Mouse (Mus musculus): ENCODE data around the gene Olfr1441. TPM values are rescaled to one million over a fixed set of nuclear protein-coding genes. Genes with fewer than 3 reads are reported as not detected.

Olfr1441 gene
- total RNA-seq, 2 experiments from 2014 or later, result not detected

- ATAC-seq (ENCODE audit: poor library complexity, severe bottlenecking), result no peak
Measured at GRCm38 (mm10) chr19:12462851-12463721, 45.9 kb downstream of the Olfr1441 start.

GRCm38 (mm10) chr19:12463722-12464035, 46.4 kb downstream of the Olfr1441 start:
- ATAC-seq (ENCODE audit: poor library complexity, severe bottlenecking), result peak; percentile 54

GRCm38 (mm10) chr19:12464127-12464526, 46.9 kb downstream of the Olfr1441 start:
- peak; percentile 62 for ATAC-seq (ENCODE audit: poor library complexity, severe bottlenecking)

- no peak for ATAC-seq (ENCODE audit: poor library complexity, severe bottlenecking)
Measured at GRCm38 (mm10) chr19:12464674-12465073, 47.4 kb downstream of the Olfr1441 start.

GRCm38 (mm10) chr19:12465530-12466144, 48.4 kb downstream of the Olfr1441 start:
- no peak for ATAC-seq (ENCODE audit: poor library complexity, severe bottlenecking)

GRCm38 (mm10) chr19:12466204-12466603, 49.0 kb downstream of the Olfr1441 start:
- peak; percentile 63 for ATAC-seq (ENCODE audit: poor library complexity, severe bottlenecking)

GRCm38 (mm10) chr19:12467436-12467835, 50.2 kb downstream of the Olfr1441 start:
- ATAC-seq (ENCODE audit: poor library complexity, severe bottlenecking), result peak; percentile 20

DNA sequence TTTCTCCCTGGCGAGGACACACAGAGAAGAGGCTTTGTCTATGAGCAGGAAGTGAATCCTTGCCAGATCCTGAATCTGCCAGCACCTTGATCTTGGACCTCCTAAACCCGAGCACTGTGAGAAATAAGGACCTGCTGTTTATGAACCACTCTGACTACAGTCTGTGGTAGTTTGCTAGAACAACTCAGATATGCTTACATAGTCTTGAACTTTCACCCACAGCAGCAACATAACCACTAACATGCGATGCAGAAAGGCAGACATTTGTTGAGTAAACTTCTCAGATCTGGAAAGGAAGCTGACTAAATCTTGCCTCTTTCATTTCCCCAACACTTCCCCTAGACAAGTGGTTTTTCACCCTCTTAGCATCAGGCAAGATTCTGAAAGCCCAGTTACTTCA, 54.6 kb downstream of the Olfr1441 start:
- ATAC-seq (ENCODE audit: poor library complexity, severe bottlenecking), result peak; percentile 27

GRCm38 (mm10) chr19:12472381-12472976, 55.2 kb downstream of the Olfr1441 start:
- ATAC-seq (ENCODE audit: poor library complexity, severe bottlenecking), result no peak

Other genes with a start within 250 kb of the Olfr1441 start
- gene Olfr1555-ps1, start 247.3 kb upstream of the Olfr1441 start, total RNA-seq (2015), result not detected in 2 replicates
- gene Olfr1555-ps1, start 247.3 kb upstream of the Olfr1441 start, total RNA-seq (2017), result not detected in 2 replicates
- gene Olfr1431, start 216.8 kb upstream of the Olfr1441 start, total RNA-seq (2015), result not detected in 2 replicates
- not detected in 2 replicates for gene Olfr1431, start 216.8 kb upstream of the Olfr1441 start, total RNA-seq (2017)
- gene Olfr1432, start 184.8 kb upstream of the Olfr1441 start, total RNA-seq (2015), result not detected in 2 replicates
- gene Olfr1432, start 184.8 kb upstream of the Olfr1441 start, total RNA-seq (2017), result not detected in 2 replicates
- not detected in 2 replicates for gene Olfr262, start 175.8 kb upstream of the Olfr1441 start, total RNA-seq (2015)
- not detected in 2 replicates for gene Olfr262, start 175.8 kb upstream of the Olfr1441 start, total RNA-seq (2017)
- gene Olfr235, start 156.4 kb upstream of the Olfr1441 start, total RNA-seq (2015), result not detected in 2 replicates
- gene Olfr235, start 156.4 kb upstream of the Olfr1441 start, total RNA-seq (2017), result not detected in 2 replicates
- gene Olfr1434, start 137.6 kb upstream of the Olfr1441 start, total RNA-seq (2015), result not detected in 2 replicates
- not detected in 2 replicates for gene Olfr1434, start 137.6 kb upstream of the Olfr1441 start, total RNA-seq (2017)
- gene Olfr1436, start 118.3 kb upstream of the Olfr1441 start, total RNA-seq (2015), result not detected in 2 replicates
- gene Olfr1436, start 118.3 kb upstream of the Olfr1441 start, total RNA-seq (2017), result not detected in 2 replicates
- not detected in 2 replicates for gene Olfr1437, start 92.3 kb upstream of the Olfr1441 start, total RNA-seq (2015)
- gene Olfr1437, start 92.3 kb upstream of the Olfr1441 start, total RNA-seq (2017), result not detected in 2 replicates
- not detected in 2 replicates for gene Olfr1438-ps1, start 81.5 kb upstream of the Olfr1441 start, total RNA-seq (2015)
- gene Olfr1438-ps1, start 81.5 kb upstream of the Olfr1441 start, total RNA-seq (2017), result not detected in 2 replicates
- gene Olfr1440, start 30.2 kb upstream of the Olfr1441 start, total RNA-seq (2015), result not detected in 2 replicates
- not detected in 2 replicates for gene Olfr1440, start 30.2 kb upstream of the Olfr1441 start, total RNA-seq (2017)
- gene Pfpl, start 10.5 kb downstream of the Olfr1441 start, total RNA-seq (2015), result not detected in 2 replicates
- gene Pfpl, start 10.5 kb downstream of the Olfr1441 start, total RNA-seq (2017), result not detected in 2 replicates
- gene Mpeg1, start 43.3 kb downstream of the Olfr1441 start, total RNA-seq (2015), result 1,084 and 1,137 TPM in 2 replicates
- 543 and 663 TPM in 2 replicates for gene Mpeg1, start 43.3 kb downstream of the Olfr1441 start, total RNA-seq (2017)
- 7.3 and 9.9 TPM in 2 replicates for gene Dtx4, start 84.0 kb downstream of the Olfr1441 start, total RNA-seq (2015)
- 8.3 and 9.0 TPM in 2 replicates for gene Dtx4, start 84.0 kb downstream of the Olfr1441 start, total RNA-seq (2017)
- 308 and 344 TPM in 2 replicates for gene Fam111a, start 128.3 kb downstream of the Olfr1441 start, total RNA-seq (2015)
- 409 TPM in 2 replicates for gene Fam111a, start 128.3 kb downstream of the Olfr1441 start, total RNA-seq (2017)
- not detected in 2 replicates for gene Gm4952, start 182.5 kb downstream of the Olfr1441 start, total RNA-seq (2015)
- gene Gm4952, start 182.5 kb downstream of the Olfr1441 start, total RNA-seq (2017), result not detected in 2 replicates
- not detected in 2 replicates for gene Glyat, start 215.9 kb downstream of the Olfr1441 start, total RNA-seq (2015)
- not detected in 2 replicates for gene Glyat, start 215.9 kb downstream of the Olfr1441 start, total RNA-seq (2017)